Mouse (Mus musculus): ENCODE measurements around the gene Entpd1. TPM values are rescaled to one million over a fixed set of nuclear protein-coding genes. Genes with fewer than 3 reads are reported as not detected.

Gene Entpd1
- polyA plus RNA-seq, 1 experiment from 2014 or later, result 7.6 TPM

- H3K27ac ChIP-seq (ENCODE audit: low read length), result no peak overlapping the region
- H3K9ac ChIP-seq (ENCODE audit: low read depth, low read length), result no peak overlapping the region
- 80% methylated on average over 1 of the region's 1 CpGs for WGBS
- H3K4me1 ChIP-seq (ENCODE audit: control insufficient read depth, insufficient read depth, low read length), result no peaks in the 10 kb centered on the region
- H3K4me3 ChIP-seq (ENCODE audit: low read length), result no peak overlapping the region
- no peak for ATAC-seq
- no peak overlapping the region for H3K4me2 ChIP-seq (ENCODE audit: low read depth, low read length)
- no peaks in the 10 kb centered on the region for H3K36me3 ChIP-seq (ENCODE audit: control insufficient read depth, insufficient read depth, low read length)
- H3K27me3 ChIP-seq (replicated peaks; ENCODE audit: control insufficient read depth, insufficient read depth, low read length), result no peaks in the 10 kb centered on the region
- no peaks in the 10 kb centered on the region for H3K9me3 ChIP-seq (ENCODE audit: control insufficient read depth, low read length)
Observed at GRCm38 (mm10) chr19:40633144-40633543, 21.0 kb downstream of the Entpd1 start.

- H3K9me3 ChIP-seq (ENCODE audit: control insufficient read depth, low read length), result no peaks in the 10 kb centered on the region
- no peaks in the 10 kb centered on the region for H3K4me1 ChIP-seq (ENCODE audit: control insufficient read depth, insufficient read depth, low read length)
- ATAC-seq, result no peak
- H3K27me3 ChIP-seq (replicated peaks; ENCODE audit: control insufficient read depth, insufficient read depth, low read length), result no peaks in the 10 kb centered on the region
- no peak overlapping the region for H3K9ac ChIP-seq (ENCODE audit: low read depth, low read length)
- 42% methylated on average over 4 of the region's 4 CpGs for WGBS
- H3K4me3 ChIP-seq (ENCODE audit: low read length), result no peak overlapping the region
- H3K4me2 ChIP-seq (ENCODE audit: low read depth, low read length), result no peak overlapping the region
- no peaks in the 10 kb centered on the region for H3K36me3 ChIP-seq (ENCODE audit: control insufficient read depth, insufficient read depth, low read length)
- 0 out of 2 replicates have a peak overlapping the region, but pooled peaks have one; percentile 46 for H3K27ac ChIP-seq (ENCODE audit: low read length)
Observed at GRCm38 (mm10) chr19:40637091-40637490, 24.9 kb downstream of the Entpd1 start.

GRCm38 (mm10) chr19:40637601-40638000, 25.4 kb downstream of the Entpd1 start:
- Histone ChIP-seq H3K4me1 (ENCODE audit: control insufficient read depth, insufficient read depth, low read length) (no peaks in the 10 kb centered on the region), H3K36me3 (ENCODE audit: control insufficient read depth, insufficient read depth, low read length) (no peaks in the 10 kb centered on the region), H3K9ac (ENCODE audit: low read depth, low read length) (no peak overlapping the region), H3K27me3 (replicated peaks; ENCODE audit: control insufficient read depth, insufficient read depth, low read length) (no peaks in the 10 kb centered on the region), H3K4me3 (ENCODE audit: low read length) (no peak overlapping the region), H3K4me2 (ENCODE audit: low read depth, low read length) (no peak overlapping the region), H3K9me3 (ENCODE audit: control insufficient read depth, low read length) (no peaks in the 10 kb centered on the region), H3K27ac (ENCODE audit: low read length) (peak overlapping the region; percentile 46; the same call in 1 of the 2 replicates)
- 83% methylated on average over 7 of the region's 7 CpGs for WGBS
- ATAC-seq, result no peak

GRCm38 (mm10) chr19:40638582-40638981, 26.4 kb downstream of the Entpd1 start:
- no peak for ATAC-seq
- Histone ChIP-seq H3K9me3 (ENCODE audit: control insufficient read depth, low read length) (no peaks in the 10 kb centered on the region), H3K27me3 (replicated peaks; ENCODE audit: control insufficient read depth, insufficient read depth, low read length) (no peaks in the 10 kb centered on the region), H3K4me3 (ENCODE audit: low read length) (no peak overlapping the region), H3K27ac (ENCODE audit: low read length) (no peak overlapping the region), H3K4me2 (ENCODE audit: low read depth, low read length) (no peak overlapping the region), H3K36me3 (ENCODE audit: control insufficient read depth, insufficient read depth, low read length) (no peaks in the 10 kb centered on the region), H3K9ac (ENCODE audit: low read depth, low read length) (no peak overlapping the region), H3K4me1 (ENCODE audit: control insufficient read depth, insufficient read depth, low read length) (no peaks in the 10 kb centered on the region)
- WGBS, result 90% methylated on average over 5 of the region's 5 CpGs

GRCm38 (mm10) chr19:40639729-40640304, 27.7 kb downstream of the Entpd1 start:
- no peaks in the 10 kb centered on the region for H3K4me1 ChIP-seq (ENCODE audit: control insufficient read depth, insufficient read depth, low read length)
- H3K36me3 ChIP-seq (ENCODE audit: control insufficient read depth, insufficient read depth, low read length), result no peaks in the 10 kb centered on the region
- no peaks in the 10 kb centered on the region for H3K9me3 ChIP-seq (ENCODE audit: control insufficient read depth, low read length)
- no peaks in the 10 kb centered on the region for H3K27me3 ChIP-seq (replicated peaks; ENCODE audit: control insufficient read depth, insufficient read depth, low read length)
- H3K9ac ChIP-seq (ENCODE audit: low read depth, low read length), result no peak overlapping the region
- no peak overlapping the region for H3K4me3 ChIP-seq (ENCODE audit: low read length)
- no peak for ATAC-seq
- H3K4me2 ChIP-seq (ENCODE audit: low read depth, low read length), result no peak overlapping the region
- H3K27ac ChIP-seq (ENCODE audit: low read length), result no peak overlapping the region
- 83% methylated on average over 11 of the region's 11 CpGs for WGBS

- Histone ChIP-seq H3K27me3 (replicated peaks; ENCODE audit: control insufficient read depth, insufficient read depth, low read length) (no peaks in the 10 kb centered on the region), H3K36me3 (ENCODE audit: control insufficient read depth, insufficient read depth, low read length) (no peaks in the 10 kb centered on the region), H3K9ac (ENCODE audit: low read depth, low read length) (no peak overlapping the region), H3K27ac (ENCODE audit: low read length) (no peak overlapping the region), H3K4me2 (ENCODE audit: low read depth, low read length) (no peak overlapping the region), H3K4me3 (ENCODE audit: low read length) (no peak overlapping the region), H3K9me3 (ENCODE audit: control insufficient read depth, low read length) (no peaks in the 10 kb centered on the region), H3K4me1 (ENCODE audit: control insufficient read depth, insufficient read depth, low read length) (no peaks in the 10 kb centered on the region)
- no peak for ATAC-seq
- 83% methylated on average over 2 of the region's 2 CpGs for WGBS
Observed at GRCm38 (mm10) chr19:40640799-40641198, 28.6 kb downstream of the Entpd1 start.

GRCm38 (mm10) chr19:40643846-40644245, 31.7 kb downstream of the Entpd1 start:
- ATAC-seq, result no peak
- H3K27ac ChIP-seq (ENCODE audit: low read length), result no peak overlapping the region
- no peaks in the 10 kb centered on the region for H3K9me3 ChIP-seq (ENCODE audit: control insufficient read depth, low read length)
- no peaks in the 10 kb centered on the region for H3K27me3 ChIP-seq (replicated peaks; ENCODE audit: control insufficient read depth, insufficient read depth, low read length)
- no peaks in the 10 kb centered on the region for H3K36me3 ChIP-seq (ENCODE audit: control insufficient read depth, insufficient read depth, low read length)
- WGBS, result 93% methylated on average over 1 of the region's 1 CpGs
- no peak overlapping the region for H3K9ac ChIP-seq (ENCODE audit: low read depth, low read length)
- no peak overlapping the region for H3K4me2 ChIP-seq (ENCODE audit: low read depth, low read length)
- peaks cover 2% of the 10 kb centered on the region for H3K4me1 ChIP-seq (ENCODE audit: control insufficient read depth, insufficient read depth, low read length)
- H3K4me3 ChIP-seq (ENCODE audit: low read length), result no peak overlapping the region

- peaks cover 2% of the 10 kb centered on the region for H3K4me1 ChIP-seq (ENCODE audit: control insufficient read depth, insufficient read depth, low read length)
- no peak overlapping the region for H3K4me3 ChIP-seq (ENCODE audit: low read length)
- no peak overlapping the region for H3K4me2 ChIP-seq (ENCODE audit: low read depth, low read length)
- no peaks in the 10 kb centered on the region for H3K36me3 ChIP-seq (ENCODE audit: control insufficient read depth, insufficient read depth, low read length)
- ATAC-seq, result peak; percentile 55; the same call in 1 of the 2 replicates
- no peaks in the 10 kb centered on the region for H3K9me3 ChIP-seq (ENCODE audit: control insufficient read depth, low read length)
- WGBS, result 45% methylated on average over 6 of the region's 6 CpGs
- no peak overlapping the region for H3K9ac ChIP-seq (ENCODE audit: low read depth, low read length)
- H3K27me3 ChIP-seq (replicated peaks; ENCODE audit: control insufficient read depth, insufficient read depth, low read length), result no peaks in the 10 kb centered on the region
- H3K27ac ChIP-seq (ENCODE audit: low read length), result no peak overlapping the region
Observed at GRCm38 (mm10) chr19:40646379-40646778, 34.2 kb downstream of the Entpd1 start.

- Histone ChIP-seq H3K4me2 (ENCODE audit: low read depth, low read length) (no peak overlapping the region), H3K27me3 (replicated peaks; ENCODE audit: control insufficient read depth, insufficient read depth, low read length) (no peaks in the 10 kb centered on the region), H3K36me3 (ENCODE audit: control insufficient read depth, insufficient read depth, low read length) (no peaks in the 10 kb centered on the region), H3K4me3 (ENCODE audit: low read length) (no peak overlapping the region), H3K4me1 (ENCODE audit: control insufficient read depth, insufficient read depth, low read length) (peaks cover 2% of the 10 kb centered on the region), H3K9me3 (ENCODE audit: control insufficient read depth, low read length) (no peaks in the 10 kb centered on the region), H3K9ac (ENCODE audit: low read depth, low read length) (no peak overlapping the region), H3K27ac (ENCODE audit: low read length) (0 out of 2 replicates have a peak overlapping the region, but pooled peaks have one; percentile 33)
- ATAC-seq, result peak; percentile 56
- WGBS, result 51% methylated on average over 9 of the region's 9 CpGs
Observed at GRCm38 (mm10) chr19:40647319-40648158, 35.4 kb downstream of the Entpd1 start.

All from intestine, embryonic 16.5 days (tissue).